Mouse (Mus musculus) cerebellum, postnatal 36 days (tissue): ENCODE measurements around the gene Chadl.
"Not testable (repeated sequence)": the region's sequence is repeated elsewhere in the genome, so short reads cannot be mapped to it uniquely, and the experiment has no call there.

Experiments
- DNase-seq, 2 experiments: peaks; one replicate each; pipeline ENCODE4 v3.0.0; 2021 to 2022; ENCODE audit warnings: mixed read lengths in 2 of 2

Gene Chadl

GRCm38 (mm10) chr15:81697175-81697574, at the start of gene Chadl:
TSS of gene Chadl (minus strand) at chr15:81697287.
- no peak for DNase-seq

GRCm38 (mm10) chr15:81745601-81746114, 48.6 kb upstream of the Chadl start:
- DNase-seq = peak; percentile 49 to 58

- peak; percentile 69 to 73 for DNase-seq
These were observed 48.0 kb upstream of the Chadl start, which contains the start of the genes Zc3h7b and Rangap1 for GRCm38 (mm10) chr15:81744992-81745600. TSS of gene Zc3h7b (plus strand) at chr15:81745057. TSS of gene Rangap1 (minus strand) at chr15:81745530.

GRCm38 (mm10) chr15:81742368-81742767, 45.3 kb upstream of the Chadl start:
- not testable (repeated sequence) for DNase-seq

GRCm38 (mm10) chr15:81739924-81740323, 42.8 kb upstream of the Chadl start:
- no peak for DNase-seq

GRCm38 (mm10) chr15:81739296-81739695, 42.2 kb upstream of the Chadl start:
- no peak for DNase-seq

- no peak for DNase-seq
These were observed 38.0 kb upstream of the Chadl start for GRCm38 (mm10) chr15:81735075-81735474.

- peak; percentile 97 for DNase-seq
These were observed 32.9 kb upstream of the Chadl start for GRCm38 (mm10) chr15:81729792-81730635.

GRCm38 (mm10) chr15:81729241-81729791, 32.2 kb upstream of the Chadl start:
- peak; percentile 37 to 43 for DNase-seq

GRCm38 (mm10) chr15:81725965-81726364, 28.9 kb upstream of the Chadl start:
- no peak for DNase-seq

GRCm38 (mm10) chr15:81723653-81724052, 26.6 kb upstream of the Chadl start:
- DNase-seq = no peak

GRCm38 (mm10) chr15:81722361-81722760, 25.3 kb upstream of the Chadl start:
- no peak for DNase-seq

GRCm38 (mm10) chr15:81719139-81719531, 22.0 kb upstream of the Chadl start:
- no peak for DNase-seq

GRCm38 (mm10) chr15:81718336-81719138, 21.4 kb upstream of the Chadl start:
- DNase-seq = no peak

GRCm38 (mm10) chr15:81713742-81714141, 16.7 kb upstream of the Chadl start:
- DNase-seq = no peak

- DNase-seq = no peak
These were observed 13.7 kb upstream of the Chadl start for GRCm38 (mm10) chr15:81710801-81711200.

GRCm38 (mm10) chr15:81709686-81710085, 12.6 kb upstream of the Chadl start:
- DNase-seq = no peak

GRCm38 (mm10) chr15:81708991-81709390, 11.9 kb upstream of the Chadl start:
- DNase-seq = no peak

GRCm38 (mm10) chr15:81703094-81703489, 6.0 kb upstream of the Chadl start:
- DNase-seq = no peak

GRCm38 (mm10) chr15:81702306-81703093, 5.4 kb upstream of the Chadl start:
- no peak for DNase-seq

GRCm38 (mm10) chr15:81701350-81701749, 4.3 kb upstream of the Chadl start:
- DNase-seq = not testable (repeated sequence)

GRCm38 (mm10) chr15:81700601-81701000, 3.5 kb upstream of the Chadl start:
- DNase-seq = no peak
